Mouse (Mus musculus) kidney, postnatal 36 days (tissue): ENCODE data around the gene Dytn.

ENCODE experiments used
- DNase-seq, 2 experiments: peaks; one replicate each; pipeline ENCODE4 v3.0.0; 2021 to 2022; ENCODE audit warnings: mixed read lengths in 2 of 2

Dytn gene

GRCm38 (mm10) chr1:63576803-63577202, 109.9 kb downstream of the Dytn start:
- DNase-seq, result no peak

- no peak for DNase-seq
Measured at GRCm38 (mm10) chr1:63573864-63574611, 112.7 kb downstream of the Dytn start.

- DNase-seq, result no peak
Measured at GRCm38 (mm10) chr1:63573432-63573831, 113.3 kb downstream of the Dytn start.
